Mouse (Mus musculus): ENCODE results near the gene Elmsan1.
A peak's percentile ranks its signal among the peaks of the same experiment; 100 is the strongest.

The Elmsan1 gene

GRCm38 (mm10) chr12:84152352-84153190 lies 66.1 kb downstream of the Elmsan1 start:
- DNase-seq (ENCODE audit: low read depth in 2 of 2, low spot score in 2 of 2): no peak

GRCm38 (mm10) chr12:84151911-84152310 lies 66.8 kb downstream of the Elmsan1 start:
- DNase-seq (ENCODE audit: low read depth in 2 of 2, low spot score in 2 of 2): no peak

DNA sequence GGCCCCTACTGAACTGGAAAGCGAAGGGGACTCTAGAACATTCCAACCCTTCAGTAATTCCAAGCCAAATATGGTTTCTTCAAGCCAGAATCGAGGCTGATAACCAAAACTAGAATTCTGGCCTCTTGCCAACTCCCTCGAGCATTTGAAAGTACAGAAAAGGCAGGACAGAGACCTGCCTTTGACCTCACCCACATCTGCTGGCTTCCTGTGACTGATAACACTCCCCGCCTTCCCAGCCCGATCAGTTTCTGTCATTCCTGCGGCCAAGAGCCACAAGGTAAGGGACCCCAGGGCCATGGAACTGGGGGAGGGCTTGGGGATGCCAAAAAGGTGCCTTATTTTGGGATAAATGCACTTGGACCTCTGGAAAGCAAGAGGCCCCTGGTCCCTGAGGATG lies 67.7 kb downstream of the Elmsan1 start:
- no peak for DNase-seq (ENCODE audit: low read depth in 2 of 2, low spot score in 2 of 2)

GRCm38 (mm10) chr12:84149971-84150370 lies 68.7 kb downstream of the Elmsan1 start:
- no peak for DNase-seq (ENCODE audit: low read depth in 2 of 2, low spot score in 2 of 2)

- DNase-seq (ENCODE audit: low read depth in 2 of 2, low spot score in 2 of 2): no peak
These were observed 70.1 kb downstream of the Elmsan1 start for GRCm38 (mm10) chr12:84148622-84149012.

- peak; percentile 32 to 42 for DNase-seq (ENCODE audit: low read depth in 2 of 2, low spot score in 2 of 2)
These were observed 70.6 kb downstream of the Elmsan1 start, which contains the start of gene Pnma1 for GRCm38 (mm10) chr12:84147954-84148621. TSS of gene Pnma1 (minus strand) at chr12:84148489.

DNA sequence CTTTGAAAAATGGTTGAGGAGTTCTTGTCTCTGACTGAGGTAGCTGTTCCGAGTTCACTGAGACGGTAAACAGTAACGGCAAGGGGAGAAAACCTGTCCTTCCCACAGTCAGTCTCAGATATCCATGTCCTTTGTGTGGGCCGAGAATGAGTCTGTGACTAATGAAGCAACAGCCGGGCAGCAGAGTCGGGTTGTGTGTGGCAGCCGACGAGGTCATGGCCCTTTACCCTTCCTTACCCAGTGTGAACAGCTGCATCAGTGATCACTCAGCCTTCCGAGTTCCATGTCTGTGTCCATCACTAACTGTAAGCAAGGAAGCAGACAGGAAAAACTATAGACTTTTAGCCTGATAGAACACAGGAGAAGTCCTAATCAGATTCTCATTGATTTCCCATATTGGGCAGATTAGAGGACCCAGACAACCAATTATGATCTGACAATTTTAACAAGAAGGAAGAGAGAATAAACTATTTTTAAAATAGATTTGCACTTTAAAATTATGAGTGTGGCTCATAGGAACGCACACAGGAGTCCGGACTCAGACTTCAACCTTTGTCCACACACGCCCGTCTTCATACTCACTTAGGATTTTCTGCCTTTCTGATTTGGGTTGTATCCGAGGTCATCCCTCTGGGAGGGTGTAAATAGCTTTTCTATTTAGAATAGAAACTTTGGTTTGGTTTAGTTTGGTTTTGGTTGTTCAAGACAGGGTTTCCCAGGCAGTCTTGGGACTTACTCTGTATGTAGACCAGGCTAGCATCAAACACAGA lies 76.2 kb downstream of the Elmsan1 start:
- DNase-seq (ENCODE audit: low read depth in 2 of 2, low spot score in 2 of 2): no peak

- no peak for DNase-seq (ENCODE audit: low read depth in 2 of 2, low spot score in 2 of 2)
These were observed 77.4 kb downstream of the Elmsan1 start for GRCm38 (mm10) chr12:84141271-84141670.

- DNase-seq (ENCODE audit: low read depth in 2 of 2, low spot score in 2 of 2): no peak
These were observed 78.5 kb downstream of the Elmsan1 start for GRCm38 (mm10) chr12:84140135-84140534.

- no peak for DNase-seq (ENCODE audit: low read depth in 2 of 2, low spot score in 2 of 2)
These were observed 81.5 kb downstream of the Elmsan1 start for GRCm38 (mm10) chr12:84137131-84137530.

GRCm38 (mm10) chr12:84132265-84132664 lies 86.4 kb downstream of the Elmsan1 start:
- peak in 1 of 2 experiments; percentile 32 for DNase-seq (ENCODE audit: low read depth in 2 of 2, low spot score in 2 of 2)

GRCm38 (mm10) chr12:84129931-84130330 lies 88.8 kb downstream of the Elmsan1 start:
- DNase-seq (ENCODE audit: low read depth in 2 of 2, low spot score in 2 of 2): no peak

- DNase-seq (ENCODE audit: low read depth in 2 of 2, low spot score in 2 of 2): no peak
These were observed 90.1 kb downstream of the Elmsan1 start for GRCm38 (mm10) chr12:84128576-84128975.

DNA sequence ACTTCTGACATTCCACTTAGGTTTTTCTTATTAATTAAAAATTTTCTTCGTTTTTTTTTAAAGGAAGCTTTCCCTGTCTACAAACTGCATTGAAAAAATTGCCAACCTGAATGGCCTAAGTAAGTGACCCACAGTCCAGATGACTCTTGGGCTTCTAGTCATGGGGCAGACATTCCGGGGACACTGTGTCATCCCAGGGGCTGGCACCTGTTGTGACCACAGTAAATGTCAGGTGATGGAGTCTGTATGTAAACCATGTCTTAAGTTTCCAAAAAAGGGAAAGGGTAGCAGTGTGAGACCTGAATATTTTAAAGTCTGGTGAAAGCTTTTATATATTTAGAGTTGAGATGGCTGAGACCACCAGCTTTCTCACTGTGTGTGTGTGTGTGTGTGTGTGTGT lies 91.8 kb downstream of the Elmsan1 start:
- no peak for DNase-seq (ENCODE audit: low read depth in 2 of 2, low spot score in 2 of 2)

- DNase-seq (ENCODE audit: low read depth in 2 of 2, low spot score in 2 of 2): no peak
These were observed 92.8 kb downstream of the Elmsan1 start for GRCm38 (mm10) chr12:84125892-84126291.

DNA sequence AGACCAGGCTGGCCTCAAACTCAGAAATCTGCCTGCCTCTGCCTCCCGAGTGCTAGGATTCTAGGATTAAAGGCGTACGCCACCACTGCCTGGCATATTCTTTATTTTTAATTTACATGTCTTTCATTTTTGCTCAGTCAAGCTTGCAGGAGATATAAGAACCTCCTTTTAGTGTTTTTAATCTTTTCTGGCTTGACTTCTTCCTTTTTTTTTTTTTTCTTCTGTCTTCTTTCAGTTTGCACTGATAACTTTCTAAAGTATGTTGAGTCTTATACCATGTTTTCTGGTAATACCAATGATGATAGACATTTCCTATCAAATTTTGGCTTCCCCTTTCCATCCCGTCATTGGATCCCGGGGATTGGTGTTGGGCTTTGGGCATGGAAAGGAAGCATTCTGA lies 99.1 kb downstream of the Elmsan1 start:
- DNase-seq (ENCODE audit: low read depth in 2 of 2, low spot score in 2 of 2): no peak

GRCm38 (mm10) chr12:84114153-84114994 lies 104.3 kb downstream of the Elmsan1 start, which contains the start of gene Dnal1:
TSS of gene Dnal1 (plus strand) at chr12:84114366.
- DNase-seq (ENCODE audit: low read depth in 2 of 2, low spot score in 2 of 2): peak; percentile 49 to 70

GRCm38 (mm10) chr12:84113676-84114075 lies 105.0 kb downstream of the Elmsan1 start:
- no peak for DNase-seq (ENCODE audit: low read depth in 2 of 2, low spot score in 2 of 2)

- DNase-seq (ENCODE audit: low read depth in 2 of 2, low spot score in 2 of 2): no peak
These were observed 107.9 kb downstream of the Elmsan1 start for GRCm38 (mm10) chr12:84110814-84111213.

- DNase-seq (ENCODE audit: low read depth in 2 of 2, low spot score in 2 of 2): no peak
These were observed 108.8 kb downstream of the Elmsan1 start for GRCm38 (mm10) chr12:84109924-84110323.

DNA sequence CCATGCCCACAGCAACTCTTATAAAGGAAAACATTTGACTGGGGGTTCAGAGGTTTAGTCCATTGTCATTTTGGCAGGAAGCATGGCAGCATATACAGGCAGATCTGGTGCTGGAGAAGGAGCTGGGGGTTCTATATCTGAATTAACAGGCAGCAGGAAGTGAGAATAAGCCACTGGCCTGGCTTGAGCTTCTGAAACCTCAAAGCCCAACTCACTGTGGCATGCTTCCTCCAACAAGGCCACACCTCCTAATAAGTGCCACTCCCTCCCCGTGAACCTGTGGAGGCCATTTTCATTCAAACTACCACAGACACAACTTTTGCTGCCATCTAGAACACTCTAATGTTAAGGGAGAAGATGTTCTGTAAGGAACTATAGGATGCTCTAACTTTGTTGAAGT lies 111.0 kb downstream of the Elmsan1 start:
- DNase-seq (ENCODE audit: low read depth in 2 of 2, low spot score in 2 of 2): no peak

Measured in CD8-positive naive resting alpha-beta T cell, adult 2 months (primary cell).